Mouse (Mus musculus): ENCODE results near the gene Prdm15.

Prdm15 gene

DNA sequence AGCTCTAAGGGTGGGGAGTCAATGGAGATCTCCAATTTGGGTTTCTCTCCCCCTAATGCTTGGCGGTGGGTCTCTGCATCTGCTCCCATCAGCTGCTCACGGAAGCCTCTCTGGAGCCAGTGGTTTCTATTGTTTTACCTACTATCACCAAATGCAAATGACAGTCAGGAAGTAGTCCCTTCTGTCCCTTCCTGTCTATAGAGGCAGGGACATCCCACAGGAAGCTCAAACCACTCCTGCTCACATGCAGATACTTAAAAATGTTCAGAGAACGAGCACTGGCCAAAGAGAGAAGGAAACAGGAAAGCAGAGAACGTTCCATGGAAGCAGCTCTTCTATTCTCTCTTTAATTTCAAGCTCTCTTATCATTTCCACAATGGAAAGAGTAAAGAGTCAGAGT is 32.1 kb downstream of the Prdm15 start:
- DNase-seq (ENCODE audit: low spot score): no peak

GRCm38 (mm10) chr16:97817414-97817813 is 34.2 kb downstream of the Prdm15 start:
- DNase-seq (ENCODE audit: low spot score): no peak

DNA sequence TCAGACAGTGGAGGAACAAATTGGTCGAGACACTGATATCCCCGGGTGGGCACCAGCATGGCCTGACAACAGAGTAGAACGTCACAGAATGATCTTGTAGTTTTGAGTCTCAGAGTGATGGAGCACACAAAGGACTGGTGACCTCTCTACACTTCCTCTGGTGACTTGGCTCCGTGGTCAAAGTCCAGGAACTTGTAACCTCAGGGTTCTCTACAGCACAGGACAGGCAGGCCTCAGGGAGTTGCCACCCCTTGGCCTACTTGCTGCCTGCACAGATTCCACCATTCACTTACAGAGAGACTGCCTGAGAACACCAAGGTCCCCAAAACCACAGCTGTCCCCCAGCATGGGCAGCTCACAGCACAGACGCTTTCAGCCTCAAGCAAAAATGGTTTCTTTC is 36.4 kb downstream of the Prdm15 start:
- DNase-seq (ENCODE audit: low spot score): no peak

GRCm38 (mm10) chr16:97814060-97814459 is 37.6 kb downstream of the Prdm15 start:
- no peak for DNase-seq (ENCODE audit: low spot score)

GRCm38 (mm10) chr16:97808881-97809280 is 42.8 kb downstream of the Prdm15 start:
- DNase-seq (ENCODE audit: low spot score): no peak

DNA sequence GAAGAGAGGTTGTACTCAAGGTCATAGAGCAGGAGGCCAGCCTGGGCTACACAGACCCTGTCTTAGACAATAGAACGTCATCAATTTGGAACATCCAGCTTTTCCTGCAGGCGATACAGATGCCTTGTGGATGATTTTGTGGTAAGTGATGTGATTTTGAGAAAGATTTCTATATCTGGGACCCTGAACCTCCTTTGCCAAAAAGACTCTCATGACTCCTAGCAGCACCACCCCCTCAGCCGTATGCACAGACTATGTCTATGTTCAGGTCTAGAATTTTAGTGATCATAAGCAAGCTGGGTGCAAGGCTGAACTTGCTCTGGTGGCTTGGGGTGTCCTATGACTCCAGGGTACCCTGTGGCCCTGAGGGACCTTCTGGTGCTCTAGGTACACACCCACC is 46.0 kb downstream of the Prdm15 start:
- no peak for DNase-seq (ENCODE audit: low spot score)

- peak; percentile 41 for DNase-seq (ENCODE audit: low spot score)
These were observed 46.7 kb downstream of the Prdm15 start for GRCm38 (mm10) chr16:97804680-97805547.

DNA sequence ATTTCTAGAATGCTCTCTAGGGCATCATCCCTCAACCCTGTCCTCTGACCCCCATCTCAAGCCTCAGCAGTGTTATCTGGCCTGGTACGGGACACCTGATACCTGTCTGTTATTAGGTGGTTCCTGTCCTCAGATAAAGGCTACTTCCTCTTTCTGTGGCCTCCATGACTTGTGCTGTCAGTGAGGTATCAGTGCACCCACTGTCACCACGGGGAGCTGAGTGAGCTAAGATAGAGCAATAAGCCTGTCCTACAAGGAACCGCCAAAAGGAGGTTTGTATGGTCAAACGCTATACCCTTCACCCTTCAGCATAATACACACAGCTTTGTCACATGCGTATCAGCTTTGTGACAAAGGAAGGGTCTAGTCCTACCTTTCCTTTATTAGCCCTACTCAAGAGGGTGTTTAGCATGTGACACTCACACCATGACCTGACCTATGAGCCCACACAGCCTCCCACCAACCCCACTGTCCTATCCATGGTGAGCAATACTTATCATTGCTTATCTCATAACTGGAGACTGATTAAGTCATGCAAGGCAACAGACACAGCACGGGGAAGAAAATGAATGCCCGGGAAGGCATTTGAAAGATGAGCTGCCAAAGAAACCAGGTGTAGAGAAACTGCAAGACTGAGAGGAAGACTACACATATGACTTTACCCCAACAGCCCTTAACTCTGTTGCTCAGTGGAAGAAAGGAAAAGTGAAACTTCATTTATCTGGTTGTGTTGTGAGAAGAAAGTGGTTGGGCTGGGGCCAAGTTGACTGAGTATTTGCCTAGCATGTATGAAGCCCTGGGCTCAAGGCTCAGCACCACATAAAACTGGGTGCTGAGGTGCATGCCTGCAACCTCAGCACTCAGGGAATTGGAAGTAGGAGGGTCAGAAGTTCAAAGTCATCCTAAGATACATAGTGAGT is 53.4 kb downstream of the Prdm15 start:
- DNase-seq (ENCODE audit: low spot score): no peak

- DNase-seq (ENCODE audit: low spot score): no peak
These were observed 54.4 kb downstream of the Prdm15 start for GRCm38 (mm10) chr16:97797212-97797611.

- DNase-seq (ENCODE audit: low spot score): no peak
These were observed 57.4 kb downstream of the Prdm15 start for GRCm38 (mm10) chr16:97794256-97794655.

DNA sequence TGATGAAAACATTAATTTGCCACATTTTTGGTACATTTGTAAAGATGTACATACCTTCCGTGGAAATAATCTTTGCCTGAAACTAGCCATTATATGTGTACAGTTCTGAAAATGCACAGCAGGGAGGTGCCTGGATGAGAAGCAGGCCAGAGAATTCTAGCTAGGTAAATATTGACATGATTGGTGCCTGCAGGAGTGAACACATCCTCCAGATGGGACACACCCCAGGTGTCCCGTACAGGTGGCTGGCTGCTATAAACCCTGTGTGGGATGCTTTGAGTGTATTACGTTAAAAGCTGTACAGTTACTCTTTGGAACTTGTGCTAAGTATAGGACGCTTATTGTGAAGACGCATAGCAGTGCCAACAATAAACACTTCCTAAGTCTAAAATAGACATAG is 68.6 kb downstream of the Prdm15 start:
- no peak for DNase-seq (ENCODE audit: low spot score)

- DNase-seq (ENCODE audit: low spot score): peak; percentile 67
These were observed 73.2 kb downstream of the Prdm15 start for GRCm38 (mm10) chr16:97778353-97779025.

- no peak for DNase-seq (ENCODE audit: low spot score)
These were observed 85.1 kb downstream of the Prdm15 start for GRCm38 (mm10) chr16:97766501-97766900.

DNA sequence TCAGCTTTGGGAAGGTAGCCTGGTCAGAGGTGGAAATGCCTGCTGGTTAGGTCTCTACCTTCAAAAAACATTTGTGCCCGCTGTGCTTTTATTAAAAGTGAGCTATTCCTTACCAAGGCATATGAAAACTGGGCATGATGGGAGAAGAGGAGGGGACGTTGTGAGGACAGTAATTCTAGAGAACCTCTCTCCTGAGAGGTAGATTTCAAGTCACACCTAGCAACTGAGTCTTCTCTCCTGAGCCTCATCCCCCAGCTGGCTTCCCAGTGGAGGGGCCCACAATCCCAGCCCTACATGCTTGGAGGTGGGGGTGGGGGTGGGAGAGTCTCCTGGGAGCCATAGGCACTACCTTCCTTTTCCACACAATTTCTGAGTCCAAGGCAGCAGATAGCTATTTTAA is 87.0 kb downstream of the Prdm15 start:
- no peak for DNase-seq (ENCODE audit: low spot score)

- DNase-seq (ENCODE audit: low spot score): peak; percentile 60
These were observed 87.7 kb downstream of the Prdm15 start for GRCm38 (mm10) chr16:97763990-97764340.

- peak; percentile 82 for DNase-seq (ENCODE audit: low spot score)
These were observed 88.3 kb downstream of the Prdm15 start, which contains the start of gene Ripk4 for GRCm38 (mm10) chr16:97763061-97763989. Gene Ripk4 (minus strand): TSS chr16:97763787.

DNA sequence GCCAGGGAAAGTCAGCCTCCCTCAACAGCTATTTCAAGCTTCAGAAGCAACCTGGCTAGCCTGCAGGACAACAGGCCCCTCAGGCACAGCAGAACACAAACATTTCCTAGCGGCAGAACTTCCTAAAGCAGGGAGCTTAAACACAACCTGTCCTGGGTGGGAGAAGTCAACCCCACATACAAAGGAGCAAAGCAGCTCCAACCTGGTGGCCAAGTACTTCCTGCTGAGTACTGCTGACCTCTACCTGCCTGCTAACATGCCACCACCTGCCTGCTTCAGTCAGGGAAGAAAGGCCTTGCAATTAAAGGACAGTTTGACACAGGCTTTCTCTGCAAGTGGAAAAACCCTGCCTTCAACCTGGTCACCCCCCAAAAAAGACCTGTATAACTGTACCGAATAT is 89.9 kb downstream of the Prdm15 start:
- DNase-seq (ENCODE audit: low spot score): no peak

- DNase-seq (ENCODE audit: low spot score): no peak
These were observed 92.0 kb downstream of the Prdm15 start for GRCm38 (mm10) chr16:97759681-97760080.

- no peak for DNase-seq (ENCODE audit: low spot score)
These were observed 93.4 kb downstream of the Prdm15 start for GRCm38 (mm10) chr16:97758288-97758687.

DNA sequence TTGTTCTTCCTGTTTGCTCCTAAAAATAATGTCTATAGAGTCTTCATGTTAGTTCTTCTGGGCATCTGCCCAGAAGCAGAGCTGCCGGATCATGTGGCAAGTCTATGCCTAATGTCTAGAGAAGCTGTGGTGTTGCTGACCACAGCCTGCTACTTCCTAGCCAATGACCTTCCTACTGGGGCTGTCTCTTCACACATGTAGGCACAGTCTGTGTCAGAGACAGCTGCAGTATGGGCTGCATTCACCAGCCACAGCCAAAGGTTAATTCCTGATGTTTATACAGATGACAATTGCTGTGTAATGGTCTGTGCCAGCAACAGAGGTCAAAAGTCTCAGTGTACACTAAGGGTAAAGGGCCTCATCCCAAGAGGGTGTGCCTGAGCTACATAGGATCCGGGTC is 95.2 kb downstream of the Prdm15 start:
- no peak for DNase-seq (ENCODE audit: low spot score)

GRCm38 (mm10) chr16:97752316-97752941 is 99.2 kb downstream of the Prdm15 start:
- DNase-seq (ENCODE audit: low spot score): no peak
